Comparison of ENCODE assay signal across 16 mouse cellular contexts in genomic region chr4:105510406-105510805, GRCm38 (mm10).
"Had no signal": no experiment of that assay in that cellular context is flagged by ENCODE, and none has a peak within 500 bp of the region (broad histone marks: within the 10 kb centered on the region; RNA-seq: fewer than 3 reads in every experiment).

No protein-coding gene starts in this region.

- H3K9me3 ChIP-seq: liver, embryonic 13.5 days had no signal

- H3K9ac ChIP-seq: liver, embryonic 13.5 days had no signal

- H3K36me3 ChIP-seq: liver, embryonic 13.5 days had no signal

- H3K4me3 ChIP-seq: layer of hippocampus, adult 2 months; left cerebral cortex, adult 2 months; liver, embryonic 13.5 days had no signal

- DNase-seq: kidney, adult 18-20 months; kidney, adult 9 months; kidney, postnatal 25 days; layer of hippocampus, adult 9-11 months; liver, embryonic 13.5 days; lung, adult 2 months; lung, postnatal 14 days; lung, postnatal 4 days; midbrain, embryonic 14.5 days; thymus, postnatal 25 days had no signal

- H3K4me2 ChIP-seq: liver, embryonic 13.5 days; midbrain, embryonic 11.5 days had no signal

- H3K27ac ChIP-seq: kidney, postnatal 0 days; layer of hippocampus, adult 2 months; left cerebral cortex, adult 2 months; liver, embryonic 13.5 days; stomach, postnatal 0 days had no signal

- H3K27me3 ChIP-seq: liver, embryonic 13.5 days had no signal

- ATAC-seq: intestine, embryonic 16.5 days had no signal

- H3K4me1 ChIP-seq: liver, embryonic 13.5 days had no signal
